Mouse (Mus musculus): ENCODE measurements around the gene Rsph3b.

The Rsph3b gene

GRCm38 (mm10) chr17:6865580-6865979, 82.9 kb downstream of the Rsph3b start:
- no peak for DNase-seq (ENCODE audit: low spot score in 2 of 2)

DNA sequence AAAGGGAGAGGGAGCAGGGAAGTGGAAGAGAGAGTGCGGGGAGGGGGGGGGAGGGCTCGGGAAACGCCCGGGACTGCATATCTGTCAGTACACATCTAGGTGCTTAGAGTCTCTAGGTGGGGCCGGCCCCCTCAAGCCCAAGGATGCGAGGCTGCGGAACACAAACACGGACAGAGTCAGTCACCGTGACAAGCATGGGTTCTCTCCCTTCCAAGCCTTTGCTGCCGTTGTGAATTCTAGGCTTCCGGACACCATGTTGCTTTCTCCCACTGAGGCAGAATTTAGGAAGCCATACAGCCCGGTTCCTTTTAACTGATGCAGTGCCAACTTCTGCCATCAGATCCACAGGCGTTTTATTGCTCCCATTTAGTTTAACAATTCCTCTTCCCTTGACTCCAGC, 83.6 kb downstream of the Rsph3b start:
- DNase-seq (ENCODE audit: low spot score in 2 of 2) = no peak

DNA sequence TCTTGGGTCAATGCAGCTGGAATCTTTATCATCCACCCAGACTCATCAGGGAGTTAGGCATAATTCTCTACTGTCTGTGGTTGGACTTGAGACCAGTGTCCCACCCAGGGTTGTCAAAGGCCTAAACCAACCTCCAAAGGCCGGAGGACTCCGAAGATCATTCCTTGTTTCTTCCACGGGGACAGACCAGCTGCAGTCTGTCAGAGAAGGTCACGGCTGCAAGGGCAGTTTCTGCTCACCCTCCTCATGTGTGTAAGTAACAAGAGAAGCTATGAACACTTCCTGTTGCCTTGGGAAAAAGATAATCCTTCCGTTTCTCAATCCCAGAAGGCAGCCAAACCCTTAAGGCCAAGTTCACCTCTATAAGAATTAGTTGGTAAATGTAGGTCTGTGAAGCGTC, 85.0 kb downstream of the Rsph3b start:
- DNase-seq (ENCODE audit: low spot score in 2 of 2) = no peak

- no peak for DNase-seq (ENCODE audit: low spot score in 2 of 2)
These were observed 86.3 kb downstream of the Rsph3b start for GRCm38 (mm10) chr17:6862040-6862780.

DNA sequence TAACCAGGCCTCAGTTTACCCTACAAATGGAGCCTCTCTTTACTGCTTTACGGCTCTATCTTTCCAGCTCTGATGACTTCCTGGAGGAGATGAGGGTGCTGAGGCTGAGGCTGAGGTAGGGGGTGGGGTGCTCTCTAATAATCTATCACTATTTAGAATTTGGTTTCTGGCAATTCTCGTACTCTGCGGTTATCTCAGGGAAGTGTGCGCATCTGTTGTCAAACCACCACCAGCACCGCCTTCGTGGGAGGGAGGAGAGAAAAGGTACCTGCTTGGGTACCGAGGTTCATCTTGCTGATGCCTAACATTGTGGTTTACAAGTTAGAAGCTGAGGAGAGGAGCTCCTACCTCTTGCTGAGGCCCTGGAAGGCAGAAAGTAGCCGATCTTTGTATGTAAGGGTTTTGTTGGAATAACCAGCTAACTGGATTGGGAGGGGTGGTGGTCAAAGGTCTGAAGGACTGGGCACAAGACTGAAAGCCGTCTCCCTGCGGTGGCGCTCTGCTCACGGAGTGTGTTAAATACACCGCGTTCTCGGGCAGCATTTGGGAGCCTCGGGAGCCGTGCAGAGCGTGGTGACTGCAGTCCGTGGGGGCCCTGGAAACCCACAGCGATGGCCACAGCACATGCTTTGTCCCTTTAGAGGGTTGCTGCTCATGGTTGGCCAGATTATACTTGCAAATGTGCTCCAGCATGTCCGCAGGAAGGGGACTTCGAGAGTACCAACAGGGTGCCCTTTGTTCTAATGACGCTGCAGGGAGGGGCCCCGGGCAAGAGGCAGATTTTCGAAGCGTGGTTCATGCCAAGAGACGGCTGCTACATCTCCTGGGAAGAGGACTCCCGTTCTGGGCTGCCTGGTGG, 87.1 kb downstream of the Rsph3b start:
- DNase-seq (ENCODE audit: low spot score in 2 of 2) = peak; percentile 55 to 61

- peak in 1 of 2 experiments; percentile 27 for DNase-seq (ENCODE audit: low spot score in 2 of 2)
These were observed 88.0 kb downstream of the Rsph3b start for GRCm38 (mm10) chr17:6860491-6860897.

DNA sequence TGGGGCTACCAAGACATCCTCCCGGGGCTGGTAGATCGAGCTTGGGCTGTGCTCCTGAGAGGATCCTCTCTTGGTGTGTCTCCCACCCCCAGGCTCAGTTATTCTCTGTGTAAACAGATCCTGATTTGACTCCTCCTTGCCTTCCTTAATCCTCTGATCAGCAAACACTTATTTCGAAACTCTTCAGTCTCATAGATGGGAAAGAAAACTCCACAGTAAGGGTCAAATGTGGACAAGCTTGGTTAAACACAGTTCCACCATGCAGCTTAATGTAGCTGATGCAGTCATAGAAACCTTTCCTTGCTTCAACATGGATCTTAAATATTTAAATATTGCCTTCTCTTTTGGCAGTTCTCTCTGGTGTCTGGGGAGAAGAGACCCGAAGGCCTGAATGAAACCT, 88.4 kb downstream of the Rsph3b start:
- no peak for DNase-seq (ENCODE audit: low spot score in 2 of 2)
